Mouse (Mus musculus) liver, postnatal 0 days (tissue): Measurements from ENCODE around the gene Rasgef1c. TPM values are rescaled to one million over a fixed set of nuclear protein-coding genes. Genes with fewer than 3 reads are reported as not detected.
A peak's percentile ranks its signal among the peaks of the same experiment; 100 is the strongest.

Source experiments
- ATAC-seq: fragments of 200-750 bp; cut with Nextera tagmentation; 2 replicates; pipeline ENCODE4 v1.8.0; 2017; ENCODE audit warnings: mild to moderate bottlenecking, moderate library complexity
- DNase-seq: peaks from one replicate; pipeline ENCODE4 v3.0.0-alpha.2; 2016
- H3K27ac ChIP-seq: fragments of 300-500 bp; sonication (generic); 2 replicates; pipeline ENCODE4 v1.5.1; 2014; ENCODE audit warnings: antibody characterized with exemption, moderate library complexity, mild to moderate bottlenecking, low read depth
- H3K27me3 ChIP-seq: fragments of 300-500 bp; sonication (generic); 2 replicates; pipeline ENCODE4 v1.6.1; 2014; ENCODE audit warnings: low read length, control low read depth, mixed read lengths; ENCODE audit not compliant: insufficient read depth
- H3K36me3 ChIP-seq: fragments of 300-500 bp; sonication (generic); replicated peaks from 2 replicates; pipeline ENCODE4 v1.6.1; 2014; ENCODE audit warnings: mild to moderate bottlenecking, control low read depth, low read length, moderate library complexity, mixed read lengths; ENCODE audit not compliant: insufficient read depth
- H3K4me1 ChIP-seq: fragments of 300-500 bp; sonication (generic); 2 replicates; pipeline ENCODE4 v1.6.1; 2014; ENCODE audit warnings: antibody characterized with exemption, mild to moderate bottlenecking, control low read depth; ENCODE audit not compliant: insufficient read depth
- H3K4me2 ChIP-seq: fragments of 300-500 bp; sonication (generic); 2 replicates; pipeline ENCODE4 v1.6.1; 2014; ENCODE audit warnings: low read depth, mild to moderate bottlenecking, low read length, moderate library complexity, mixed read lengths
- H3K4me3 ChIP-seq: fragments of 300-500 bp; sonication (generic); 2 replicates; pipeline ENCODE4 v1.5.1; 2014; ENCODE audit warnings: low read depth, low read length
- H3K9ac ChIP-seq: fragments of 300-500 bp; sonication (generic); replicated peaks from 2 replicates; pipeline ENCODE4 v1.6.1; 2014; ENCODE audit warnings: mild to moderate bottlenecking, moderate library complexity
- H3K9me3 ChIP-seq: fragments of 300-500 bp; sonication (generic); 2 replicates; pipeline ENCODE4 v1.6.1; 2016; ENCODE audit warnings: mild to moderate bottlenecking, control low read depth, low read length, mixed read lengths
- CTCF ChIP-seq: sonication (generic); IDR thresholded peaks from 2 replicates; pipeline ENCODE4 v1.5.1; 2016; ENCODE audit warnings: antibody characterized with exemption, low read depth
- EP300 ChIP-seq: IDR thresholded peaks from 2 replicates; pipeline ENCODE4 v1.6.1; 2016; ENCODE audit warnings: antibody characterized with exemption, low read depth, mild to moderate bottlenecking
- WGBS: fragments of 180-500 bp; shearing (Covaris S2); extraction: QIAGEN DNeasy Blood & Tissue Kit; methylation state at CpG from one replicate; pipeline ENCODE4 v1.1.7; 2014; ENCODE audit not compliant: insufficient replicate concordance; 5-methylcytosine and 5-hydroxymethylcytosine counted together
- polyA plus RNA-seq: library from polyadenylated mRNA; unstranded; fragments of >200 nt; fragmentation: Nextera tagmentation; extraction: Ambion mirVana; gene quantifications from 2 replicates; pipeline ENCODE4 v1.2.1, GENCODE M21; 2015

The Rasgef1c gene
- polyA plus RNA-seq, 1 experiment from 2014 or later: not detected

- Histone ChIP-seq H3K27me3 (no peaks in the 10 kb centered on the region), H3K36me3 (peaks cover 14% of the 10 kb centered on the region; the same call in 1 of the 2 replicates), H3K4me3 (no peak overlapping the region), H3K9ac (no peak overlapping the region), H3K27ac (no peak overlapping the region), H3K9me3 (no peaks in the 10 kb centered on the region), H3K4me1 (no peaks in the 10 kb centered on the region), H3K4me2 (no peak overlapping the region)
- 75% methylated on average over 5 of the region's 5 CpGs for whole genome bisulfite sequencing
- TF ChIP-seq EP300 (peak; percentile 39), CTCF (no peak)
- no peak for ATAC-seq
- no peak for DNase-seq
These were observed 9.6 kb upstream of the Rasgef1c start for GRCm38 (mm10) chr11:49891993-49892392.

- Histone ChIP-seq H3K9me3 (0 out of 2 replicates have a peak, but pooled peaks cover 3% of the 10 kb centered on the region), H3K4me1 (no peaks in the 10 kb centered on the region), H3K27me3 (no peaks in the 10 kb centered on the region), H3K4me3 (no peak overlapping the region), H3K36me3 (0 out of 2 replicates have a peak, but pooled peaks cover 2% of the 10 kb centered on the region), H3K9ac (no peak overlapping the region), H3K4me2 (no peak overlapping the region), H3K27ac (no peak overlapping the region)
- no peak for TF ChIP-seq CTCF
- no peak for TF ChIP-seq EP300
- 67% methylated on average over 11 of the region's 11 CpGs for WGBS
- DNase-seq (no peak), ATAC-seq (no peak)
These were observed 7.8 kb upstream of the Rasgef1c start for GRCm38 (mm10) chr11:49893806-49894205.

GRCm38 (mm10) chr11:49895966-49896590, 5.6 kb upstream of the Rasgef1c start:
- WGBS: 21% methylated on average over 6 of the region's 6 CpGs
- ATAC-seq: no peak
- Histone ChIP-seq H3K9ac (no peak overlapping the region), H3K9me3 (0 out of 2 replicates have a peak, but pooled peaks cover 3% of the 10 kb centered on the region), H3K27ac (no peak overlapping the region), H3K4me2 (no peak overlapping the region), H3K4me3 (no peak overlapping the region), H3K27me3 (peaks cover 7% of the 10 kb centered on the region), H3K4me1 (no peaks in the 10 kb centered on the region), H3K36me3 (no peaks in the 10 kb centered on the region)
- TF ChIP-seq EP300 (no peak), CTCF (no peak)
- DNase-seq: no peak

- peak; percentile 46 for ATAC-seq
- TF ChIP-seq EP300: peak; percentile 61
- no peak for TF ChIP-seq CTCF
- peak; percentile 25 for DNase-seq
- Histone ChIP-seq H3K36me3 (no peaks in the 10 kb centered on the region), H3K9ac (no peak overlapping the region), H3K27ac (no peak overlapping the region), H3K4me1 (peaks cover 3% of the 10 kb centered on the region; the same call in 1 of the 2 replicates), H3K27me3 (peaks cover 28% of the 10 kb centered on the region), H3K9me3 (0 out of 2 replicates have a peak, but pooled peaks cover 3% of the 10 kb centered on the region), H3K4me3 (no peak overlapping the region), H3K4me2 (no peak overlapping the region)
- WGBS: 34% methylated on average over 6 of the region's 6 CpGs
These were observed 1.6 kb upstream of the Rasgef1c start for GRCm38 (mm10) chr11:49900043-49900442.

GRCm38 (mm10) chr11:49900962-49901658, 525 bp upstream of the Rasgef1c start:
- Histone ChIP-seq H3K36me3 (no peaks in the 10 kb centered on the region), H3K4me3 (peak overlapping the region; percentile 51; the same call in 1 of the 2 replicates), H3K9me3 (0 out of 2 replicates have a peak, but pooled peaks cover 3% of the 10 kb centered on the region), H3K27me3 (peaks cover 28% of the 10 kb centered on the region), H3K27ac (no peak overlapping the region), H3K9ac (no peak overlapping the region), H3K4me1 (peaks cover 3% of the 10 kb centered on the region; the same call in 1 of the 2 replicates), H3K4me2 (peak overlapping the region; percentile 96)
- no peak for DNase-seq
- no peak for TF ChIP-seq EP300
- no peak for TF ChIP-seq CTCF
- WGBS: 29% methylated on average over 15 of the region's 15 CpGs
- no peak for ATAC-seq

- H3K9ac ChIP-seq: no peak overlapping the region
- peaks cover 28% of the 10 kb centered on the region for H3K27me3 ChIP-seq
- H3K4me1 ChIP-seq: peaks cover 3% of the 10 kb centered on the region; the same call in 1 of the 2 replicates
- H3K27ac ChIP-seq: no peak overlapping the region
- H3K36me3 ChIP-seq: no peaks in the 10 kb centered on the region
- no peak for ATAC-seq
- TF ChIP-seq EP300 (no peak), CTCF (peak; percentile 76)
- DNase-seq: peak; percentile 68
- H3K4me2 ChIP-seq: no peak overlapping the region
- WGBS: 14% methylated on average over 7 of the region's 7 CpGs
- no peaks in the 10 kb centered on the region for H3K9me3 ChIP-seq
- H3K4me3 ChIP-seq: no peak overlapping the region
These were observed 1.7 kb downstream of the Rasgef1c start for GRCm38 (mm10) chr11:49903333-49903732.
